Mouse (Mus musculus): Measurements from ENCODE around the gene Otulinl. TPM values are rescaled to one million over a fixed set of nuclear protein-coding genes. Genes with fewer than 3 reads are reported as not detected.

Gene Otulinl
- total RNA-seq, 2 experiments from 2014 or later: 28.5 to 29.2 TPM

DNA sequence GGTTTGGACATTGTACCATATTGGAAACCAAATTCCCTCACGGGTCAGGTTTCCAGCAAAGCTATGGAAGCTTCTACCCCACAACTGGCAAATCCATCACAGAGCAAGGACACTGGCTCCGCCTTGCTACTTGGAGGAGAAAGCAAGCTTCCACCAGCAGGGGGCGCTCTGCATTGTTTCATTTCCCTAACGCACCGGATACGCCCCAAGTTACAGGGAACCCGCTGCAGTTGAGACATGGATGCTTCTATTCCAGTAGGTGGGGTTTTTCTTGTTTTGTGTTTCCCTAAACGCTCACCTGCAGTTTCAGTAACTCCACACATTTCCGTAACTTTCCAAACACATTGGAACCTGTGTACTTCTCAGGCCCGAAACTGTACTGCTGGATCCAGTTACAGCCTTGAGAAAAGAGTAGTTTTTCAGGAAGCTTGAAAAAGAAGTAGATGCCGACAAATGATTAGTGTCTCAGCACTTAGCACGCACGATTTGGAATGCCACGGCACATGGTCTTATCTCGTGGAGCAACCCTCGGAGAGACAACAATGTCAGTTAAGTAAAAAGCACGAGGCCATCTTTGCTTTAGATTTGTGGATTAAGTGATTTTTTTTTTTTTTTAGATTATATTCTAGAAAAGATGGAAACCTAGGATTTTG lies 21.7 kb downstream of the Otulinl start:
- DNase-seq (ENCODE audit: extremely low spot score in 1 of 2, low spot score in 1 of 2): peak; percentile 89 to 99

GRCm38 (mm10) chr15:27659143-27659542 lies 22.2 kb downstream of the Otulinl start:
- DNase-seq (ENCODE audit: extremely low spot score in 1 of 2, low spot score in 1 of 2): no peak

GRCm38 (mm10) chr15:27658356-27658755 lies 23.0 kb downstream of the Otulinl start:
- DNase-seq (ENCODE audit: extremely low spot score in 1 of 2, low spot score in 1 of 2): no peak

- DNase-seq (ENCODE audit: extremely low spot score in 1 of 2, low spot score in 1 of 2): no peak
Observed at GRCm38 (mm10) chr15:27657866-27658265, 23.5 kb downstream of the Otulinl start.

DNA sequence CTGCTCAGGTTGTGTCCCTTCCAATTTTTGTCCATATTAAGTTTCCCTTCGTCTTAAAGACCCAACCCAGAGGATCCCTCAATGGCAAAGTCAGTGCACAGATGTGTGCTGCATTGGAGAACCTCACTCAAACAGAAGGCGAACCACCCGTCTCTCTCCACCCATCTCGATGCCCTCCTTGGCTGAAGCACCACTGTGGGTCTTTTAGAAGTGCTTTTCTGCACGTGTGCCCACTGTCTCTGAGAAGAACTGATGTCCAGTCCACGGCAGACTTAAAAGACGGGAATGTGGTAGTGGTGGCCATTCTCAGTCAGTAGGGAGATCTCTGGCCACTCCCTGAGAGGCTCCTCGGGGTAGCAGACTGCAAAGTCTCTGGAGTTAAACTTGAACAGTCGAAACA lies 24.8 kb downstream of the Otulinl start:
- no peak for DNase-seq (ENCODE audit: extremely low spot score in 1 of 2, low spot score in 1 of 2)

DNA sequence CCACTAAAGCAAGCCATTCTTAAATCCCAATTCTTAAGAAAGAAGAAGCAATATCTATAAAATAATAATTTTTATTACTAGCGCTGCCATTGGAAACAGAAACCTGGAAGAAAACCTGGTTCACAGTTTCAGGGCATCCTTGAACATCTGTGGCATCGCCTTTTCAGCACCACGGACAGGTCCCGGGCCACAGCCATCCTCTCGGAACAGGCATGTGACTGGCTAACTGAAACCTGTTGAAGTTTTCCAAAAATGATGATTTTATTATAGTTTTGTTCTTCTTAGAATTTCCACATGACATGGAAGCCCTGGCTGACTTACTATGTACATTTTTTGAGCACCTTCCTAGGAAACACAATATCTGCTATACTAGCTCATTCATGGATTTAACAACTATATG lies 26.4 kb downstream of the Otulinl start:
- DNase-seq (ENCODE audit: extremely low spot score in 1 of 2, low spot score in 1 of 2): no peak

DNA sequence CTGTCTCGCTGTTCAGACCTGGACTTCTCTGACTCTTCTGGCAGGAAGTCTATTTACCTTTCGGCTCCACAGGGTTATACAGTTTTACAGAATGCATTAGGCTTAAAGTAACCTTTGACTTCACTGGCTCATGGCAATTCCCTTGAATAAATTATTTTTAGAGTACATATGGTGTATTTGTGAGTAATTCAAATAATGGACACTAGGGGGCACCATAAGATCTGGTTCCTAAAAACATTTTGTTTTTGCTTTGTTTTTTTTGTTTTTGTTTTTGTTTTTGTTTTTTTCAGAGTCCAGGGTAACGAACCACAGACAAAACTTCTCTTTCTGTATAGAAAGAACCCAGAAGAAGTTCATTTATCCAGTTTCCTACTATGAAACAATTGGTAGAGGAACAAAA lies 33.7 kb downstream of the Otulinl start:
- no peak for DNase-seq (ENCODE audit: extremely low spot score in 1 of 2, low spot score in 1 of 2)

- no peak for DNase-seq (ENCODE audit: extremely low spot score in 1 of 2, low spot score in 1 of 2)
Observed at GRCm38 (mm10) chr15:27646665-27647064, 34.7 kb downstream of the Otulinl start.

DNA sequence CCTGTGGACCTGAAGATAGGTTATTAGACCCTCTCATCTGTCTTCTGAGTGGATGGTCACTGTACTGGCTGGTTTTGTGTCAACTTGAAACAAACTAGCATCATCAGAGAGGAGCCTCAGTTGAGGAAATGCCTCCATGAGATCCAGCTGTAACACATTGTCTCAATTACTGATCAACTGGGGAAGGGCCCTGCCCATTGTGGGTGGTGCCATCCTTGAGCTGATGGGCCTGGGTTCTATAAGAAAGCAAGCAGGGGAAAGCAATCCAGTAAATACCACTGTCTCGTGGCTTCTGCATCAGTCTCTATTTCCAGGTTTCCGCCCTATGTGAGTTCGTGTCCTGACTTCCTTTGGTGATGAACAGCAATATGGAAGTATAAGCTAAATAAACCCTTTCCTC lies 36.1 kb downstream of the Otulinl start:
- DNase-seq (ENCODE audit: extremely low spot score in 1 of 2, low spot score in 1 of 2): no peak

GRCm38 (mm10) chr15:27642895-27643294 lies 38.5 kb downstream of the Otulinl start:
- DNase-seq (ENCODE audit: extremely low spot score in 1 of 2, low spot score in 1 of 2): no peak

DNA sequence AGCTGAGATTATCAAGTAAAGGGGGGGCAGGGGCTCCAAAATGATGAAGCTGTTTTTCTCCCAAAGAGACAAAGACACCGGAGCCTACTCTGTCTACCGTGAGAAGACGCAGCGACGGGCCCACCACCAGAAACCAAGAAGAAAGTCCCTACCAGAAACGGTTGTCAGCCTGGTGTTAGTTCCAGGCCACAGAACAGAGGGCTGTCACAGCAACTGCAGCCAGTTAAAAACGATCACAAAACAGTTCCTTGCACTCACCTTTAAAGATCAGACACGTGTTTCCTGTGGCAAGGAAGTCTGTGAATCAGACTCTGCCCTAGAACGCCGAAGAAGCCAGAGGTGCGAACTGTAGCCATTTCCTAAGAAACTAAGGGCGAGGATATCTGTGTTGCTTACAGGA lies 40.2 kb downstream of the Otulinl start:
- DNase-seq (ENCODE audit: extremely low spot score in 1 of 2, low spot score in 1 of 2): no peak

DNA sequence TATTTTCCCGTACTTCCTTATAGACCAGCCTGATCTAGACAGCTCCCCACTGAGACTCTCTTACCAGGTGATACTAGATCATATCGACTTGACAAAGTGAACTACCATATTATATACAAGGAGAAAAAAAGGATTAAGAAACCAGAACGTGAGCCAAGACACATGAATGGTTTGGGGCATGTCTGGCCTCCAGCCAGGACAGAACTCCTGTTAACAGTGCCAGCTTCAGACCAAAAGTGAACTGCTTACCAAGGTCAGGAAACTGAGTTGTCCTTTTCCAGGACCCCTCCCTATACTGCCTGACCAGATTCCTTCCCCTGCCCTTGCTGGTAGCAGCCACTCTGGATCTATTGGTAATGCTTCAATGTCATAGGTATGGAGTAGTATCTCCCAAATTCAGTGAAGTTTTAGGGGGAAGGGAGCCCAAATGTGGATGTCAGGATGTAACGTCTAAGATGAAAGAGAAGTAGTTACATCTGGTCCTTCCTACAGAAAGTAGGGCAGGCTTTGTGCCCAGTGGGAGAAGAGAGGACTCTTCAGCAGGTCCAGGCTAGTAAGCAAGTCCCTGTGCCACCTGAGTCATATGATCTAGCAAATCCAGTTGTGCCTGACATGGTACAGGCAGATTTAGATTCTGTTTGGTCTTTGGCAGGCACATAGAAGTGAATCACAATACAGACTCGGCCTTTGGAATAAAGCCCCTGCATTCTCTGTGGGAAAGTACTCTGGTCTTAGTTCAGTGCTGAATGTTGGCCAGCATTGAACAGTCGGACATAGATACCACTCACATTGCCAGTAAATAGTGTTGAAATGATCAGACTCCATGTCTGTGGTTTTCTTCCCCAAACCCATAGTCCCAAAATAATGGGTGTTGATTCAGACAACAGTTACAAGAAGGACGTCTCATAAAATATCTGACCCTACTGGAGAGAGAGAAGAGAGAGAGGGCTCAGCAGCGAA lies 47.2 kb downstream of the Otulinl start:
- no peak for DNase-seq (ENCODE audit: extremely low spot score in 1 of 2, low spot score in 1 of 2)

DNA sequence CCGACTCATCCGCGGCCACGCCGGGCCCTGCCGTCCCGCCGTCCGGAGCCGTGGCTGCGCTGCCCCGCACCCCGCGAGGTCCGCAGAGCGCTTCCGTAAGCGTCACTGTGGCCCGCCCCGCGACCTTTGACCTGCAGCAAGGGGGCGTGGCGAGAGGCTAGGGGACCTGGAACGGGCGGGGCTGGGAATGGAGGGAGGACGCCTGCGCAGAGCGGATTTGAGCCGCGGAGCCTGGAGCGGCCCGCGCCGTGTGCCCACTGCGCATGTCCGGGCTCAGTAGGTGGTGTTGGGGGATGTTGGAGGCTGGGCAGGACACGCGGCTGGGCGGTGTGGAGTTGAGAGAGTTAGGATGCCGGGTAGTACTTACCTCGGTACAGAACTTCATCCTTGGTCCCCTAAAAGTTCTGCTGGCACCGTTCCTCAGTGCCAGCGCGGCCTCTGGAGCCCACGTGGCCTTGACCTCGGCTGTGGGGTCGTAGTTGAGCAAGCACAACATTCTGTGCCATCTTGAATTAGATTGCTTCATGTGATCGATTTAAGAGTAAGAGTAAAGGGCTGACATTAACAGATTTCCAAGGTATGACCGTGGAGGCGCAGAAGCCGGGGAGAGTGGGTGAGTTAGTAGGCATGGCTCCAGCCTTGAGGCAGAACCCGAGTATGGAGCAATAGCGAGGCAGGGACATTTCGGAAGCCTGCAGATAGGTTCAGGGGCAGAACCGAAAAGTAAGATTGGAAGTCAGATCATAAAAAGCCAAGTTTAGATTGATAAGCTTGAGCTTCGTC lies 50.6 kb downstream of the Otulinl start, which contains the start of gene Otulin:
Otulin (minus strand) TSS at position 93 of the 783 bp plus-strand sequence.
- peak; percentile 98 to 99 for DNase-seq (ENCODE audit: extremely low spot score in 1 of 2, low spot score in 1 of 2)

GRCm38 (mm10) chr15:27629800-27630600 lies 51.4 kb downstream of the Otulinl start:
- peak in 1 of 2 experiments; percentile 23 for DNase-seq (ENCODE audit: extremely low spot score in 1 of 2, low spot score in 1 of 2)

GRCm38 (mm10) chr15:27629046-27629445 lies 52.3 kb downstream of the Otulinl start:
- no peak for DNase-seq (ENCODE audit: extremely low spot score in 1 of 2, low spot score in 1 of 2)

- no peak for DNase-seq (ENCODE audit: extremely low spot score in 1 of 2, low spot score in 1 of 2)
Observed at GRCm38 (mm10) chr15:27627794-27628193, 53.6 kb downstream of the Otulinl start.

- no peak for DNase-seq (ENCODE audit: extremely low spot score in 1 of 2, low spot score in 1 of 2)
Observed at GRCm38 (mm10) chr15:27626314-27626713, 55.1 kb downstream of the Otulinl start.

DNA sequence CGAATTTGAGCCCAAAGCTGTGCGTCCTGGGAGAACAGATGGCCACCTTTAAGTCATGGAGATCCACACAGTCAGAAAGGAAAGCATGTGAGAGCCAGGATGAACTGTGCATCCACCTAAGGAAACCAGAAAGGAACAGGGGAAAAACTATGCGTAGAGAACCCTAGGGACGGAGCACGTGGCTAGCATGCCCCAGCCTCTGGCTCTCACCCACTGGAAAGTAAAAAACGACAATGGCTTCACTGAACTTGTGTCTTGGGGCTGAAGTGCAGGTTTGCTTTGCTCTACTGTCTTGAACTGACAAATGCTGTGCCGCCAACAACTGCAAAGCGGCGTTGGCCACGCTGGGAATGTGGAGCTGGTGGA lies 55.5 kb downstream of the Otulinl start:
- DNase-seq (ENCODE audit: extremely low spot score in 1 of 2, low spot score in 1 of 2): no peak

- DNase-seq (ENCODE audit: extremely low spot score in 1 of 2, low spot score in 1 of 2): no peak
Observed at GRCm38 (mm10) chr15:27625014-27625889, 56.1 kb downstream of the Otulinl start.

Data from layer of hippocampus, postnatal 25 days (tissue).